Mouse (Mus musculus): ENCODE data around the gene Csnk1e. TPM values are rescaled to one million over a fixed set of nuclear protein-coding genes. Genes with fewer than 3 reads are reported as not detected.

The Csnk1e gene
- polyA plus RNA-seq, 1 experiment, result 62.7 TPM

- H3K27ac ChIP-seq (ENCODE audit: insufficient read depth, low read length), result no peak overlapping the region
- H3K4me1 ChIP-seq (ENCODE audit: control insufficient read depth, insufficient read depth, low read length), result no peaks in the 10 kb centered on the region
- TF ChIP-seq POLR2A (IDR thresholded peaks at IDR 0.05; ENCODE audit: low read depth, low read length) (no peak), CTCF (IDR thresholded peaks at IDR 0.05; ENCODE audit: borderline replicate concordance, insufficient read depth, low read length) (no peak)
- H3K4me3 ChIP-seq (ENCODE audit: insufficient read depth, low read length), result no peak overlapping the region
Observed at GRCm38 (mm10) chr15:79374760-79375159, 80.6 kb downstream of the Csnk1e start.

GRCm38 (mm10) chr15:79370281-79370843, 85.0 kb downstream of the Csnk1e start:
- H3K4me3 ChIP-seq (ENCODE audit: insufficient read depth, low read length), result no peak overlapping the region
- TF ChIP-seq CTCF (IDR thresholded peaks at IDR 0.05; ENCODE audit: borderline replicate concordance, insufficient read depth, low read length), result no peak
- no peak for TF ChIP-seq POLR2A (IDR thresholded peaks at IDR 0.05; ENCODE audit: low read depth, low read length)
- peaks cover 6% of the 10 kb centered on the region; the same call in 1 of the 2 replicates for H3K4me1 ChIP-seq (ENCODE audit: control insufficient read depth, insufficient read depth, low read length)
- H3K27ac ChIP-seq (ENCODE audit: insufficient read depth, low read length), result no peak overlapping the region

GRCm38 (mm10) chr15:79369452-79370280, 85.7 kb downstream of the Csnk1e start:
- Histone ChIP-seq H3K4me3 (ENCODE audit: insufficient read depth, low read length) (no peak overlapping the region), H3K4me1 (ENCODE audit: control insufficient read depth, insufficient read depth, low read length) (peaks cover 6% of the 10 kb centered on the region; the same call in 1 of the 2 replicates), H3K27ac (ENCODE audit: insufficient read depth, low read length) (no peak overlapping the region)
- TF ChIP-seq POLR2A (IDR thresholded peaks at IDR 0.05; ENCODE audit: low read depth, low read length) (no peak), CTCF (IDR thresholded peaks at IDR 0.05; ENCODE audit: borderline replicate concordance, insufficient read depth, low read length) (no peak)

GRCm38 (mm10) chr15:79368861-79369440, 86.4 kb downstream of the Csnk1e start:
- no peak for TF ChIP-seq CTCF (IDR thresholded peaks at IDR 0.05; ENCODE audit: borderline replicate concordance, insufficient read depth, low read length)
- no peak for TF ChIP-seq POLR2A (IDR thresholded peaks at IDR 0.05; ENCODE audit: low read depth, low read length)
- Histone ChIP-seq H3K4me3 (ENCODE audit: insufficient read depth, low read length) (no peak overlapping the region), H3K27ac (ENCODE audit: insufficient read depth, low read length) (no peak overlapping the region), H3K4me1 (ENCODE audit: control insufficient read depth, insufficient read depth, low read length) (peaks cover 6% of the 10 kb centered on the region; the same call in 1 of the 2 replicates)

- no peak overlapping the region for H3K4me3 ChIP-seq (ENCODE audit: insufficient read depth, low read length)
- H3K4me1 ChIP-seq (ENCODE audit: control insufficient read depth, insufficient read depth, low read length), result peaks cover 6% of the 10 kb centered on the region; the same call in 1 of the 2 replicates
- TF ChIP-seq CTCF (IDR thresholded peaks at IDR 0.05; ENCODE audit: borderline replicate concordance, insufficient read depth, low read length) (no peak), POLR2A (IDR thresholded peaks at IDR 0.05; ENCODE audit: low read depth, low read length) (no peak)
- H3K27ac ChIP-seq (ENCODE audit: insufficient read depth, low read length), result peak overlapping the region; percentile 53; the same call in 1 of the 2 replicates
Observed at GRCm38 (mm10) chr15:79368313-79368811, 87.0 kb downstream of the Csnk1e start.

Other genes with a start within 250 kb of the Csnk1e start
- gene Pick1, start 226.4 kb downstream of the Csnk1e start, polyA plus RNA-seq (2011; ENCODE audit: insufficient read length, low read depth, missing spikeins), result 11.7 and 15.2 TPM in 2 replicates
- gene Gm49486, start 226.2 kb downstream of the Csnk1e start, polyA plus RNA-seq (2011; ENCODE audit: insufficient read length, low read depth, missing spikeins), result 0.72 and 0.77 TPM in 2 replicates
- not detected in 2 replicates for gene Slc16a8, start 200.8 kb downstream of the Csnk1e start, polyA plus RNA-seq (2011; ENCODE audit: insufficient read length, low read depth, missing spikeins)
- 0.23 TPM in 1 of 2 replicates, not detected in the other for gene Baiap2l2, start 170.0 kb downstream of the Csnk1e start, polyA plus RNA-seq (2011; ENCODE audit: insufficient read length, low read depth, missing spikeins)
- 7.4 and 11.3 TPM in 2 replicates for gene Pla2g6, start 127.2 kb downstream of the Csnk1e start, polyA plus RNA-seq (2011; ENCODE audit: insufficient read length, low read depth, missing spikeins)
- gene Maff, start 108.9 kb downstream of the Csnk1e start, polyA plus RNA-seq (2011; ENCODE audit: insufficient read length, low read depth, missing spikeins), result 11.7 and 13.8 TPM in 2 replicates
- 82.2 and 98.9 TPM in 2 replicates for gene Tmem184b, start 52.0 kb downstream of the Csnk1e start, polyA plus RNA-seq (2011; ENCODE audit: insufficient read length, low read depth, missing spikeins)
- gene Kcnj4, start 49.7 kb upstream of the Csnk1e start, polyA plus RNA-seq (2011; ENCODE audit: insufficient read length, low read depth, missing spikeins), result 0.72 and 1.4 TPM in 2 replicates
- gene Kdelr3, start 60.8 kb upstream of the Csnk1e start, polyA plus RNA-seq (2011; ENCODE audit: insufficient read length, low read depth, missing spikeins), result 136 and 146 TPM in 2 replicates
- 278 and 332 TPM in 2 replicates for gene Ddx17, start 91.2 kb upstream of the Csnk1e start, polyA plus RNA-seq (2011; ENCODE audit: insufficient read length, low read depth, missing spikeins)
- 0.61 and 0.65 TPM in 2 replicates for gene Dmc1, start 149.5 kb upstream of the Csnk1e start, polyA plus RNA-seq (2011; ENCODE audit: insufficient read length, low read depth, missing spikeins)
- 1.3 and 2.2 TPM in 2 replicates for gene Fam227a, start 203.4 kb upstream of the Csnk1e start, polyA plus RNA-seq (2011; ENCODE audit: insufficient read length, low read depth, missing spikeins)
- gene Cby1, start 203.6 kb upstream of the Csnk1e start, polyA plus RNA-seq (2011; ENCODE audit: insufficient read length, low read depth, missing spikeins), result 16.2 and 19.9 TPM in 2 replicates
- gene Tomm22, start 215.3 kb upstream of the Csnk1e start, polyA plus RNA-seq (2011; ENCODE audit: insufficient read length, low read depth, missing spikeins), result 131 and 148 TPM in 2 replicates
- gene Josd1, start 232.4 kb upstream of the Csnk1e start, polyA plus RNA-seq (2011; ENCODE audit: insufficient read length, low read depth, missing spikeins), result 28.4 and 32.0 TPM in 2 replicates
- 18.6 and 25.3 TPM in 2 replicates for gene Gtpbp1, start 235.3 kb upstream of the Csnk1e start, polyA plus RNA-seq (2011; ENCODE audit: insufficient read length, low read depth, missing spikeins)

All from embryonic fibroblast, embryonic 13.5 days (primary cell).